Mouse (Mus musculus): ENCODE results near the gene Tiam1.

GRCm38 (mm10) chr16:90128817-90129587, 14.6 kb downstream of the Tiam1 start:
- TF ChIP-seq CTCF (IDR thresholded peaks at IDR 0.05; ENCODE audit: low read depth, low read length) = no peak
- no peak for TF ChIP-seq GATA1 (IDR thresholded peaks at IDR 0.05; ENCODE audit: borderline replicate concordance, low read length)
- no peak for TF ChIP-seq TAL1 (conservative IDR thresholded peaks at IDR 0.05; ENCODE audit: low read depth, low read length)
